Mouse (Mus musculus): ENCODE measurements around the gene Casc1.

- TF ChIP-seq EP300 (IDR thresholded peaks at IDR 0.05; ENCODE audit: low read length) = no peak
- TF ChIP-seq JUN (IDR thresholded peaks at IDR 0.05; ENCODE audit: insufficient read depth, low read depth, low read length) = no peak
- TF ChIP-seq MYC (IDR thresholded peaks at IDR 0.05; ENCODE audit: low read depth, low read length) = no peak
- no peak for TF ChIP-seq USF1 (IDR thresholded peaks at IDR 0.05; ENCODE audit: low read depth, low read length)
These were observed 83.2 kb downstream of the Casc1 start for GRCm38 (mm10) chr6:145127652-145128051.
